Mouse (Mus musculus) spleen, postnatal 10 days (tissue): ENCODE measurements around the gene Eqtn.

Experiments
- DNase-seq, 2 experiments: peaks; one replicate each; pipeline ENCODE4 v3.0.0; 2021 to 2022; ENCODE audit warnings: low spot score in 2 of 2

Eqtn gene

GRCm38 (mm10) chr4:94928743-94929142 lies at the start of gene Eqtn:
TSS of gene Eqtn (minus strand) at chr4:94928843.
- DNase-seq: no peak

DNA sequence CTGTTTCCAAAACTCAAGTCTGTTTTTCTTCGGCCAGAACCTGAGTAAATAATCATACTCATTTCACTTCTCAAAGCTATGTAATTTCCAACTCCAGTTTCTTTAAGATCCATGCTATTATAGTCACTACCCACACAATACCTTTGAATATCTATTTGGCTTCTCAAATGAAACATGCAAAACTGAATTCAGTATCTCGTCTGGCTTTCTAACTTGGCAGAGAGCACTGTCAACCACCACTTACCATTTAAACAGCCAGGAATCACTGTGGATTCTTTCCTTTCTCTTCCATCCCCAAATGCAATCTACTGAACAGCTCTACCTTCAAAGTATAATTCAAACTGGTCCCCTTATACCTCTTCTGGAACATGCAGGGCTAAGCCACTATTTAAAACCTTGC lies 44.7 kb upstream of the Eqtn start:
- no peak for DNase-seq

GRCm38 (mm10) chr4:94952773-94953172 lies 24.1 kb upstream of the Eqtn start:
- no peak for DNase-seq

GRCm38 (mm10) chr4:94941221-94941855 lies 12.7 kb upstream of the Eqtn start:
- DNase-seq: no peak

DNA sequence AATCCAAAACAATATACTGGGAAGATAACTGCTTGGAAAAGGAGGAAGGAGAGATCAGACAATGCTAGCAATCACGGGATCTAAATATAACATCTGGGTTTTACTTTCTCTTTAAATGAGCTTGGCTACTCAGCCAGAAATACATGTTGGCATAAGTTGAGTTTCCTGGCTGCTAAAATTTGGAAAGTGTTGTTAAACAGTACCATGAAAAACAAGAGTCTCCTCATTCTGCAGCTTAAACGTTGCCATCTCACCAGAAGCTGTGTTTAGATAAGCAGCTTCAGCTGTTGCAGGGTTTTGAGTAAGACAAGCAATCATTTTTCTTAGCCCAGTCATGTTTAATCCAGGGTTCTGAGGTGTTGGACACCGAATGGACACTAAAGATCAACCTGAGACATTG lies 26.9 kb downstream of the Eqtn start:
- DNase-seq: no peak

GRCm38 (mm10) chr4:94900744-94901143 lies 27.9 kb downstream of the Eqtn start:
- no peak for DNase-seq
